Mouse (Mus musculus) layer of hippocampus, adult 9-10 months (tissue): ENCODE data around the gene Btbd35f6.
"Not testable (repeated sequence)": the region's sequence is repeated elsewhere in the genome, so short reads cannot be mapped to it uniquely, and the experiment has no call there.

ENCODE experiments used
- DNase-seq: peaks from one replicate; pipeline ENCODE4 v3.0.0; 2022; ENCODE audit warnings: low spot score

The Btbd35f6 gene

DNA sequence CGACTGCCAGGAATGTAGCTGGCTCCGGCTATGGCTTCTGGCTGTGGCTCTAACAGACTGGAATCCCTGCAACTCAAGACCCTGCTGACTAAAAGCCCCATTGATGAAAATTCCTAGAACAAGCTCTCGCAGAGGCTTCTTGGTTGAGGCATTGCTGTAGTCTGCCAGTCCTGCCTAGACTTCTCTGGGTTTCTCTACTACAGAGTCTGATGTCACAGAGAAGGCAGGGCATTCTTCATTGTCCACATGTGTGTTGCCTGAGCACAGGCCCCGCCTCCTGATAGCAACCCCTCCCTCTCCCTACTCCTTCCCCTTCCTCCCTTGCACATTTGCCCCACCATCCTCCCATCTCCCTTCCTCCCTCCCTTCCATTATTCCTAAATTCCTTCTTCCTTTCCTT is at the start of gene Btbd35f6:
Gene Btbd35f6 (minus strand): TSS at position 101 of the 400 bp plus-strand sequence.
- DNase-seq: not testable (repeated sequence)

DNA sequence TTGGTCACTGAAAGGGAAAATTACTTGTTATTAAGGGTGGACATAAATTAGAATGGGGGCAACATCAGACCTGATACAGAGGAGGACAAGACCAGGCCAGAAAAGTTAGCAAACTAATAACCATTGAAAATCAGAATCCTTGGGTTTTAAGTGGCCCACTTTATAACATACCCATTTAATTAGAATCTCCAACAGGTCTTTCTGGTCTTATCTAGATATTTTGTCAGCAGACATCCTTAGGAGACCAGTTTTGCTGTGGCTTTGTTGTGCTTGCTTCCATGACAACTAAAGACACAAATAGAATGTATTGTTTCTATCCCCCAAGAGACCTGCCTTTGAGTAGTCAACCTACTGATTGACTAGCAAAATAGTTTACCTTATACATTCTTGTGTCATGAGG is 30.4 kb upstream of the Btbd35f6 start, which contains the start of gene Gm21870:
Gene Gm21870 (minus strand): TSS at position 101 of the 400 bp plus-strand sequence.
- not testable (repeated sequence) for DNase-seq

DNA sequence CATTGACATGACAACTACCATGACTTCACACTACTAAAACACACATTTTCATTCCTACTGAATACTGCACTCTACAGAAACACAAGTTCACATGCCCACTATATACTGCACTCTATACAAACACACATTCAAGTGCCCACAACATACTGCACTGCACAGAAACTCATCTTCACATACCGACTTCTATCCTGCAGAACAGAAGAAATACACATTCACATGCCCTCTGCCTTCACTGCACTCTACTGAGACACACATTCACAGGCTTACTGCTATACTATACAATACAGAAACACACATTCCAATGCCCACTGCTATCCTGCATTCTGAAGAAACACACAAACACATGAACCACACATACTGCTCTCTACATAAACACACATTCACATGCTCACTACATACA is 26.1 kb downstream of the Btbd35f6 start:
- not testable (repeated sequence) for DNase-seq

DNA sequence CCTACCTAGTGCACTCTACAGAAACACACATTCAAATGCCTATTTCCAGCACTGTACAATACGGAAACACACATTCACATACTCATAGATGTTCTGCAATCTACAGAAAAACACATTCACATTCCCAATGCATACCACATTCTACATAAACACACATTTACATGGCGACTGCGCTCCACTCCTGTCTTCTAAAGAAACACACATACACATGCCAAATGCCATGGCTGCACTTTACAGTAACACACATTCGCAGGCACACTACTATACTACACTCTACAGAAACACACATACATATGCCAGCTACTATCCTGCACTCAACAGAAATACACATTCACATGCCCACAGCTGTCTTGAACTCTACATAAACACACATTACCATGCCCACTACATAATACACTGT is 28.1 kb downstream of the Btbd35f6 start:
- not testable (repeated sequence) for DNase-seq

DNA sequence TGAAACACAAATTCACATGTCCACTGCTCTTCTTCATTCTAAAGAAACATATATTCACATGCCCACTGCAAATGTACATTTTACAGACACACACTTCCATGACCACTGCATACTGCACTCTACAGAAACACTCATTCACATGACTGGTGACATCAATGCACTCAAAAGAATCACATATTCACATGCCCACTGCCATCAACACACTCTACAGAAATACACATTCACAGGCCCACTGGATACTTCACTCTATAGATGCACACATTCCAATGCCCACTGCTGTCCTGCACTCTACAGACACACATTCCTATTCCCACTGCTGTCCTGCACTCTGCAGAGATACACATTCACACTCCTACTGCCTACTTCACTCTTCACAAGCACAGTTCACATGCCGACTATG is 30.0 kb downstream of the Btbd35f6 start:
- DNase-seq: not testable (repeated sequence)

DNA sequence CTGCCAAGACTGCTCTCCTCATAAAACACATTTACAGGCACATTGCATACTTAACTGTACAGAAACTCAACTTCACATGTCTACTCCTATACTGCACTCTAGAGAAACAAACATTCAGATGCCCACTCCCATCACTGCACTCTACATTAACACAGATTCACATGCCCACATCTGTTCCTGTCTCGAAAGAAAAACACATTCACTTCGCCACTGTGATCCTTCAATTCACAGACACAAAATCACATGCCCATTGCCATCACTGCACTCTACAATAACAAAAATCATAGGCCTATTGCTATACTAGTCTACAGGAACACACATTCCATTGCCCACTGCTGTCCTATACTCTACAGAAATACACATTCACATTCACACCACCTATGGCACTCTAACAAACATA is 30.9 kb downstream of the Btbd35f6 start:
- not testable (repeated sequence) for DNase-seq
